Mouse (Mus musculus) ES-E14 (cell line): ENCODE measurements at regions not wholly inside any gene's neighbourhood (a gene's known extent, or its start where the extent isn't known, plus 50 kb on each side); places are given as distances from the start of the nearest gene placed in this dataset.

ENCODE experiments used
- CHD2 ChIP-seq: IDR thresholded peaks from 2 replicates; pipeline ENCODE4 v1.6.1; 2014; ENCODE audit warnings: mild to moderate bottlenecking, low read depth, low read length, inconsistent platforms
- ZC3H11A ChIP-seq: IDR thresholded peaks from 2 replicates; pipeline ENCODE4 v1.6.1; 2012; ENCODE audit warnings: low read depth, mild to moderate bottlenecking, inconsistent platforms, low read length, borderline replicate concordance

GRCm38 (mm10) chr2:171753502-171753901, 289.8 kb downstream of the Cbln4 start:
- TF ChIP-seq ZC3H11A = no peak
- TF ChIP-seq CHD2 = no peak
